Mouse (Mus musculus) CH12.LX (cell line): ENCODE measurements at regions not wholly inside any gene's neighbourhood (a gene's known extent, or its start where the extent isn't known, plus 50 kb on each side); places are given as distances from the start of the nearest gene placed in this dataset.

Source experiments
- DNase-seq: peaks from one replicate; pipeline ENCODE4 v3.0.0-alpha.2; 2013; ENCODE audit errors: extremely low read depth
- H3K27ac ChIP-seq: 2 replicates; pipeline ENCODE4 v1.5.1; 2012; ENCODE audit warnings: low read depth, mild to moderate bottlenecking, control low read depth, moderate library complexity; ENCODE audit not compliant: insufficient read depth
- H3K27me3 ChIP-seq: replicated peaks from 2 replicates; pipeline ENCODE3; 2012; ENCODE audit warnings: inconsistent platforms
- H3K36me3 ChIP-seq, 2 experiments: replicated peaks in 1 of 2; 2 replicates each; pipeline versions ENCODE3 to v1.6.1; 2012; ENCODE audit warnings: inconsistent platforms in 1 of 2, low read length in 1 of 2, mild to moderate bottlenecking in 1 of 2, mixed read lengths in 1 of 2, moderate library complexity in 1 of 2; ENCODE audit not compliant: control insufficient read depth in 1 of 2, insufficient read depth in 1 of 2
- H3K4me1 ChIP-seq, 2 experiments: 2 replicates each; pipeline ENCODE4 v1.6.1; 2012; ENCODE audit warnings: inconsistent platforms in 1 of 2, moderate library complexity in 1 of 2; ENCODE audit not compliant: insufficient read depth in 2 of 2, control insufficient read depth in 1 of 2
- H3K4me2 ChIP-seq: 2 replicates; pipeline ENCODE4 v1.6.1; 2012; ENCODE audit warnings: low read depth, mild to moderate bottlenecking, control low read depth; ENCODE audit not compliant: poor library complexity, insufficient read depth, severe bottlenecking
- H3K4me3 ChIP-seq, 3 experiments: fragments of 150-350 bp in 1 of 3; sonication (generic) in 1 of 3; replicated peaks in 1 of 3; 2 replicates each; pipeline versions ENCODE3 to v1.5.1; 2011 to 2012; ENCODE audit warnings: low read depth in 2 of 3, low read length in 2 of 3, mild to moderate bottlenecking in 2 of 3, moderate library complexity in 2 of 3, control low read depth in 1 of 3, improper control_type of control experiment in 1 of 3, inconsistent platforms in 1 of 3, mixed read lengths in 1 of 3; ENCODE audit not compliant: poor library complexity in 1 of 3
- H3K79me2 ChIP-seq: replicated peaks from 2 replicates; pipeline ENCODE4 v1.6.1; 2012; ENCODE audit warnings: mild to moderate bottlenecking, moderate library complexity; ENCODE audit not compliant: control insufficient read depth, poor library complexity, insufficient read depth, severe bottlenecking; ENCODE audit errors: extremely low read depth
- H3K9ac ChIP-seq: 2 replicates; pipeline ENCODE4 v1.6.1; 2012; ENCODE audit warnings: low read depth, mild to moderate bottlenecking, control low read depth, moderate library complexity; ENCODE audit not compliant: insufficient read depth
- H3K9me3 ChIP-seq: replicated peaks from 2 replicates; pipeline ENCODE3; 2012; ENCODE audit warnings: low read length, inconsistent platforms, mixed read lengths
- BHLHE40 ChIP-seq: IDR thresholded peaks from 2 replicates; pipeline ENCODE4 v1.6.1; 2011; ENCODE audit warnings: mild to moderate bottlenecking, low read depth, low read length, improper control_type of control experiment
- CHD1 ChIP-seq: IDR thresholded peaks from 2 replicates; pipeline ENCODE4 v1.6.1; 2012; ENCODE audit warnings: low read depth, low read length, improper control_type of control experiment, inconsistent platforms
- CTCF ChIP-seq, 2 experiments: IDR thresholded peaks in 1 of 2; conservative IDR thresholded peaks in 1 of 2; 2 replicates each; pipeline ENCODE4 v1.5.1; 2011 to 2012; ENCODE audit warnings: low read depth in 2 of 2, low read length in 2 of 2, improper control_type of control experiment in 1 of 2, inconsistent platforms in 1 of 2, mild to moderate bottlenecking in 1 of 2, moderate library complexity in 1 of 2
- E2F4 ChIP-seq: IDR thresholded peaks from 2 replicates; pipeline ENCODE4 v1.6.1; 2011; ENCODE audit warnings: low read depth, low read length, improper control_type of control experiment; ENCODE audit not compliant: insufficient replicate concordance
- ELF1 ChIP-seq: IDR thresholded peaks from 2 replicates; pipeline ENCODE4 v1.6.1; 2014; ENCODE audit warnings: low read depth, mild to moderate bottlenecking, inconsistent platforms, low read length, improper control_type of control experiment
- EP300 ChIP-seq: IDR thresholded peaks from 2 replicates; pipeline ENCODE4 v1.6.1; 2011; ENCODE audit warnings: low read length, improper control_type of control experiment
- ETS1 ChIP-seq: conservative IDR thresholded peaks from 2 replicates; pipeline ENCODE4 v1.6.1; 2012; ENCODE audit warnings: low read depth, mild to moderate bottlenecking, inconsistent platforms, low read length, improper control_type of control experiment, moderate library complexity
- GABPA ChIP-seq: IDR thresholded peaks from 2 replicates; pipeline ENCODE4 v1.6.1; 2012; ENCODE audit warnings: low read depth, low read length, improper control_type of control experiment, inconsistent platforms; ENCODE audit not compliant: insufficient replicate concordance
- HCFC1 ChIP-seq: IDR thresholded peaks from 2 replicates; pipeline ENCODE4 v1.6.1; 2012; ENCODE audit warnings: low read depth, mild to moderate bottlenecking, inconsistent platforms, low read length, improper control_type of control experiment
- IRF4 ChIP-seq: IDR thresholded peaks from 2 replicates; pipeline ENCODE4 v1.6.1; 2014; ENCODE audit warnings: low read depth, mild to moderate bottlenecking, inconsistent platforms, low read length, improper control_type of control experiment
- JUN ChIP-seq: IDR thresholded peaks from 2 replicates; pipeline ENCODE4 v1.6.1; 2011; ENCODE audit warnings: low read depth, mild to moderate bottlenecking, low read length, improper control_type of control experiment, moderate library complexity; ENCODE audit not compliant: insufficient read depth
- JUND ChIP-seq: conservative IDR thresholded peaks from 2 replicates; pipeline ENCODE4 v1.6.1; 2011; ENCODE audit warnings: low read depth, low read length, improper control_type of control experiment
- MAX ChIP-seq: IDR thresholded peaks from 2 replicates; pipeline ENCODE4 v1.6.1; 2011; ENCODE audit warnings: low read length, improper control_type of control experiment
- MAZ ChIP-seq: IDR thresholded peaks from 2 replicates; pipeline ENCODE4 v1.6.1; 2012; ENCODE audit warnings: low read depth, mild to moderate bottlenecking, inconsistent platforms, low read length, improper control_type of control experiment, moderate library complexity
- MXI1 ChIP-seq: IDR thresholded peaks from 2 replicates; pipeline ENCODE4 v1.6.1; 2011; ENCODE audit warnings: mild to moderate bottlenecking, low read depth, low read length, improper control_type of control experiment
- MYC ChIP-seq: IDR thresholded peaks from 2 replicates; pipeline ENCODE4 v1.6.1; 2011; ENCODE audit warnings: low read depth, mild to moderate bottlenecking, improper control_type of control experiment, low read length
- NELFE ChIP-seq: IDR thresholded peaks from 2 replicates; pipeline ENCODE4 v1.6.1; 2011; ENCODE audit warnings: low read depth, low read length, improper control_type of control experiment
- NRF1 ChIP-seq: IDR thresholded peaks from 2 replicates; pipeline ENCODE4 v1.6.1; 2014; ENCODE audit warnings: low read depth, mild to moderate bottlenecking, inconsistent platforms, low read length, improper control_type of control experiment, moderate library complexity
- PAX5 ChIP-seq: IDR thresholded peaks from 2 replicates; pipeline ENCODE4 v1.6.1; 2012; ENCODE audit warnings: low read length, inconsistent platforms, mixed read lengths
- POLR2A ChIP-seq: IDR thresholded peaks from 2 replicates; pipeline ENCODE4 v1.6.1; 2011; ENCODE audit warnings: low read depth, mild to moderate bottlenecking, improper control_type of control experiment, low read length
- RAD21 ChIP-seq: IDR thresholded peaks from 2 replicates; pipeline ENCODE4 v1.6.1; 2011; ENCODE audit warnings: low read depth, mild to moderate bottlenecking, low read length, improper control_type of control experiment, moderate library complexity
- SMC3 ChIP-seq: IDR thresholded peaks from 2 replicates; pipeline ENCODE4 v1.6.1; 2011; ENCODE audit warnings: low read depth, low read length, improper control_type of control experiment
- TBP ChIP-seq: conservative IDR thresholded peaks from 2 replicates; pipeline ENCODE4 v1.6.1; 2011; ENCODE audit warnings: low read depth, low read length, improper control_type of control experiment
- TCF12 ChIP-seq: IDR thresholded peaks from 2 replicates; pipeline ENCODE4 v1.6.1; 2014; ENCODE audit warnings: low read depth, mild to moderate bottlenecking, inconsistent platforms, low read length, improper control_type of control experiment
- UBTF ChIP-seq: IDR thresholded peaks from 2 replicates; pipeline ENCODE4 v1.6.1; 2012; ENCODE audit warnings: low read depth, mild to moderate bottlenecking, inconsistent platforms, low read length, improper control_type of control experiment, moderate library complexity
- USF1 ChIP-seq: IDR thresholded peaks from 2 replicates; pipeline ENCODE4 v1.6.1; 2014; ENCODE audit warnings: low read depth, mild to moderate bottlenecking, inconsistent platforms, low read length, improper control_type of control experiment
- USF2 ChIP-seq: conservative IDR thresholded peaks from 2 replicates; pipeline ENCODE4 v1.6.1; 2011; ENCODE audit warnings: low read depth, low read length, improper control_type of control experiment
- ZC3H11A ChIP-seq: IDR thresholded peaks from 2 replicates; pipeline ENCODE4 v1.6.1; 2012; ENCODE audit warnings: low read depth, mild to moderate bottlenecking, inconsistent platforms, low read length, improper control_type of control experiment
- ZNF384 ChIP-seq: IDR thresholded peaks from 2 replicates; pipeline ENCODE4 v1.6.1; 2012; ENCODE audit warnings: low read depth, low read length, improper control_type of control experiment, inconsistent platforms
- dilution Hi-C: fragments of 300-500 bp; cut with MboI; formaldehyde crosslinking; loops from 2 replicates; pipeline ENCODE4 v1.14.3; 2020; ENCODE audit warnings: low sequenced_read_pairs; ENCODE audit not compliant: extremely low pct_unique_long_range_greater_than_20kb, extremely low pct_ligation_motif_present
- in situ Hi-C: fragments of 300-500 bp; cut with MboI; formaldehyde crosslinking; loops from 3 replicates; pipeline ENCODE4 v1.14.3; 2019; ENCODE audit warnings: low sequenced_read_pairs, low pct_ligation_motif_present, low pct_unique_long_range_greater_than_20kb, mixed read lengths

- no peak for TF ChIP-seq NELFE
- TF ChIP-seq JUND = no peak
- no peak for TF ChIP-seq USF2
- no peak for TF ChIP-seq TCF12
- no peak for TF ChIP-seq ZC3H11A
- TF ChIP-seq ZNF384 = no peak
- no peak for TF ChIP-seq NRF1
- no peak for TF ChIP-seq PAX5
- TF ChIP-seq UBTF = no peak
- TF ChIP-seq ELF1 = no peak
- TF ChIP-seq USF1 = no peak
- no peak for TF ChIP-seq GABPA
- TF ChIP-seq RAD21 = no peak
- TF ChIP-seq SMC3 = no peak
- TF ChIP-seq MAZ = no peak
- no peak for TF ChIP-seq TBP
- no peak for TF ChIP-seq POLR2A
- H3K36me3 ChIP-seq = no peaks in the 10 kb centered on the region
- no peak overlapping the region for H3K9ac ChIP-seq
- H3K79me2 ChIP-seq = no peaks in the 10 kb centered on the region
- H3K4me3 ChIP-seq = no peak overlapping the region
- H3K27me3 ChIP-seq = no peaks in the 10 kb centered on the region
- dilution Hi-C loops = no loop called here
- H3K27ac ChIP-seq = no peak overlapping the region
- no peak overlapping the region for H3K4me2 ChIP-seq
- H3K9me3 ChIP-seq = no peaks in the 10 kb centered on the region
- no peak for DNase-seq
- in situ Hi-C loops = no loop called here
- peaks cover 44 to 89% of the 10 kb centered on the region in 2 experiments for H3K4me1 ChIP-seq
Measured at GRCm38 (mm10) chr17:79457636-79458035, 102.7 kb upstream of the Cdc42ep3 start.

GRCm38 (mm10) chr17:79461681-79462091 lies 106.8 kb upstream of the Cdc42ep3 start:
- in situ Hi-C loops (loop anchor here (10.0 kb wide), 1 partner anchor 107 kb away; the partner anchor contains the start of gene Cdc42ep3), dilution Hi-C loops (no loop called here)
- Histone ChIP-seq H3K4me1 (peaks cover 40 to 90% of the 10 kb centered on the region in 2 experiments), H3K27me3 (no peaks in the 10 kb centered on the region), H3K79me2 (no peaks in the 10 kb centered on the region), H3K9me3 (no peaks in the 10 kb centered on the region), H3K9ac (0 out of 2 replicates have a peak overlapping the region, but pooled peaks have one; percentile 3), H3K36me3 (no peaks in the 10 kb centered on the region), H3K27ac (peak overlapping the region; percentile 71; the same call in 1 of the 2 replicates), H3K4me2 (peak overlapping the region; percentile 59), H3K4me3 (no peak overlapping the region)
- TF ChIP-seq MYC (no peak), BHLHE40 (peak; percentile 37; the same call in 1 of the 2 replicates), E2F4 (no peak), JUN (no peak), TBP (0 out of 2 replicates have a peak, but pooled peaks have one; percentile 25), IRF4 (peak; percentile 59), ETS1 (peak; percentile 63), HCFC1 (no peak), ZC3H11A (no peak), MAZ (no peak), MAX (no peak), USF1 (no peak), GABPA (no peak), CTCF (conservative IDR thresholded peaks at IDR 0.05 in 1 of 2, IDR thresholded peaks at IDR 0.05 in 1 of 2; ENCODE audit: low read depth in 2 of 2, low read length in 2 of 2) (no peak), EP300 (peak; percentile 64), TCF12 (0 out of 2 replicates have a peak, but pooled peaks have one; percentile 16), CHD1 (no peak), MXI1 (no peak; the same call in 1 of the 2 replicates)
- DNase-seq = peak; percentile 69
